Mouse (Mus musculus) lung, embryonic 16.5 days (tissue): ENCODE measurements around the gene Vcan. TPM values are rescaled to one million over a fixed set of nuclear protein-coding genes. Genes with fewer than 3 reads are reported as not detected.

ENCODE experiments used
- polyA plus RNA-seq: library from polyadenylated mRNA; unstranded; fragments of >200 nt; fragmentation: Nextera tagmentation; extraction: Ambion mirVana; gene quantifications from 2 replicates; pipeline ENCODE4 v1.2.1, GENCODE M21; 2015

Vcan gene
- polyA plus RNA-seq, 1 experiment from 2014 or later = 46.4 TPM

Other genes with a start within 250 kb of the Vcan start
- 18.9 and 21.6 TPM in 2 replicates for gene Hapln1, start 202.7 kb downstream of the Vcan start, polyA plus RNA-seq